Comparison of ENCODE assay signal across 7 mouse cellular contexts in the genomic region with DNA sequence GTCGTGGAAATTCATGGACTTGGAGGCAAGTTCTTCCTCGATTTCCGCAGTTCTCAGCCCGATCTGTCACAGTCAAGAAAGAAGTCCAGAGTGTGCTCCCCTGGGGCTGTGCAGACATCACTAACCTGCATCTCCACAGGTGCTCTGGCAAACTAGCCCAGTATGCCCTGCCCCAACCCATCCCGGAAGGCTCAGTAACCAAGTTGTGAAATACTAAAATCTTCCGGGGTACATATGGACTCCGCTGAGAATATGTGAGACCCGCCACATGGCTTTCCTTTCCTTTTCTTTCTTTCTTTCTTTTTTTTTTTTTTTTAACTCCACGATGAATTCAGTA. TPM values are rescaled to one million over a fixed set of nuclear protein-coding genes. Genes with fewer than 3 reads are reported as not detected.
A peak's percentile ranks its signal among the peaks of the same experiment; 100 is the strongest.
DNase-seq lines count a peak whose midpoint lies in the region; ATAC-seq and TF ChIP-seq lines count a peak whose summit lies in the region.

No protein-coding gene starts in this region.

- peak overlapping the region; percentile 57 for H3K4me3 ChIP-seq in thymus, adult 2 months (ENCODE audit: control insufficient read depth, insufficient read depth, low read length)
- H3K4me3 ChIP-seq in forebrain, embryonic 13.5 days, result peak overlapping the region; percentile 72
- peak overlapping the region; percentile 79 to 96 for H3K4me3 ChIP-seq in liver, embryonic 14.5 days (ENCODE audit: insufficient read depth in 1 of 2, low read depth in 2 of 2, low read length in 2 of 2)

- 0 out of 2 replicates have a peak, but pooled peaks have one; percentile 3 for TF ChIP-seq EP300 in liver, embryonic 14.5 days (IDR thresholded peaks at IDR 0.05; ENCODE audit: low read depth)

- H3K9me3 ChIP-seq in forebrain, embryonic 13.5 days (replicated peaks), result no peaks in the 10 kb centered on the region
- H3K9me3 ChIP-seq in liver, embryonic 14.5 days (ENCODE audit: control insufficient read depth, low read length), result no peaks in the 10 kb centered on the region

- TF ChIP-seq CTCF in thymus, adult 2 months (IDR thresholded peaks at IDR 0.05; ENCODE audit: borderline replicate concordance, control insufficient read depth, extremely low read depth, insufficient read depth, low read length, poor library complexity), result no peak
- no peak for TF ChIP-seq CTCF in liver, embryonic 14.5 days (IDR thresholded peaks at IDR 0.05; ENCODE audit: low read depth)

- no peaks in the 10 kb centered on the region for H3K36me3 ChIP-seq in thymus, adult 2 months (ENCODE audit: control insufficient read depth, insufficient read depth, low read length)
- no peaks in the 10 kb centered on the region for H3K36me3 ChIP-seq in forebrain, embryonic 13.5 days (ENCODE audit: poor library complexity, severe bottlenecking)
- H3K36me3 ChIP-seq in liver, embryonic 14.5 days (replicated peaks; ENCODE audit: control insufficient read depth, insufficient read depth, low read depth), result no peaks in the 10 kb centered on the region

- H3K27ac ChIP-seq in thymus, adult 2 months (ENCODE audit: control insufficient read depth, insufficient read depth, low read length), result peak overlapping the region; percentile 76
- peak overlapping the region; percentile 94; the same call in 1 of the 2 replicates for H3K27ac ChIP-seq in forebrain, embryonic 13.5 days
- peak overlapping the region; percentile 79 for H3K27ac ChIP-seq in liver, embryonic 14.5 days

- H3K4me1 ChIP-seq in thymus, adult 2 months (replicated peaks; ENCODE audit: control insufficient read depth, insufficient read depth, low read length), result peaks cover 9% of the 10 kb centered on the region
- H3K4me1 ChIP-seq in forebrain, embryonic 13.5 days, result peaks cover 12% of the 10 kb centered on the region
- H3K4me1 ChIP-seq in liver, embryonic 14.5 days (replicated peaks; ENCODE audit: control insufficient read depth in 2 of 2, insufficient read depth in 2 of 2, low read length in 1 of 2), result peaks cover 20 to 28% of the 10 kb centered on the region in 2 experiments

- no peaks in the 10 kb centered on the region for H3K27me3 ChIP-seq in thymus, adult 2 months (ENCODE audit: control insufficient read depth, insufficient read depth, low read length)
- H3K27me3 ChIP-seq in forebrain, embryonic 13.5 days, result no peaks in the 10 kb centered on the region
- no peaks in the 10 kb centered on the region for H3K27me3 ChIP-seq in liver, embryonic 14.5 days (ENCODE audit: control insufficient read depth, insufficient read depth, low read length)

- H3K9ac ChIP-seq in forebrain, embryonic 13.5 days, result peak overlapping the region; percentile 88
- peak overlapping the region; percentile 88 for H3K9ac ChIP-seq in liver, embryonic 14.5 days (replicated peaks)

- DNase-seq in thymus, adult 2 months, result no peak
- no peak for DNase-seq in thymus, postnatal 14 days
- DNase-seq in liver, embryonic 14.5 days (ENCODE audit: low read depth in 3 of 3, low spot score in 3 of 3), result no peak
- DNase-seq in gastrocnemius, postnatal 14 days, result no peak
- no peak for DNase-seq in urinary bladder, postnatal 10 days (ENCODE audit: low spot score)
- DNase-seq in yolk sac, embryonic 10.5 days (ENCODE audit: low spot score), result no peak

- H3K4me2 ChIP-seq in forebrain, embryonic 13.5 days, result peak overlapping the region; percentile 76
- H3K4me2 ChIP-seq in liver, embryonic 14.5 days (ENCODE audit: low read depth), result peak overlapping the region; percentile 78

- TF ChIP-seq POLR2A in thymus, adult 2 months (IDR thresholded peaks at IDR 0.05; ENCODE audit: control insufficient read depth, extremely low read depth, insufficient read depth, low read length, poor library complexity), result no peak

- peak; percentile 65 for ATAC-seq in forebrain, embryonic 13.5 days
- ATAC-seq in liver, embryonic 14.5 days (ENCODE audit: insufficient read depth), result peak; percentile 36; the same call in 1 of the 2 replicates

- intact Hi-C loops in gastrocnemius, postnatal 14 days (cut with DNase I; ENCODE audit: low total_unique reads), result loop anchor here (10.0 kb wide), 1 partner anchor 274 kb away; no protein-coding TSS in a partner anchor

- 5% methylated on average over 9 of the region's 9 CpGs for WGBS in thymus, adult 2 months
- 8% methylated on average over 9 of the region's 9 CpGs for WGBS in forebrain, embryonic 13.5 days
- WGBS in liver, embryonic 14.5 days (ENCODE audit: insufficient replicate concordance), result 7% methylated on average over 9 of the region's 9 CpGs

RNA-seq across cellular contexts. Expression of a gene that starts 0.6 kb away (rescaled TPM):
- 139 and 150 TPM in 2 replicates for polyA plus RNA-seq in thymus, adult 2 months (2012; rRNA removed)
- polyA plus RNA-seq in forebrain, embryonic 13.5 days (2015; fragmentation: Nextera tagmentation; extraction: Ambion mirVana), result 15.4 and 16.5 TPM in 2 replicates
- polyA plus RNA-seq in liver, embryonic 14.5 days (2012; rRNA removed), result 8.8 and 9.0 TPM in 2 replicates
- 12.1 and 14.3 TPM in 2 replicates for polyA plus RNA-seq in liver, embryonic 14.5 days (2014; fragmentation: Nextera tagmentation; extraction: Ambion mirVana)
- total RNA-seq in gastrocnemius, postnatal 14 days (2021), result 1 to 10 TPM; 5.3 to 7.7 TPM

RNA-seq across cellular contexts. Expression of a gene that starts 43.0 kb away (rescaled TPM):
- polyA plus RNA-seq in thymus, adult 2 months (2012; rRNA removed), result 63.9 and 94.6 TPM in 2 replicates
- polyA plus RNA-seq in forebrain, embryonic 13.5 days (2015; fragmentation: Nextera tagmentation; extraction: Ambion mirVana), result 54.2 and 55.5 TPM in 2 replicates
- 17.6 and 23.8 TPM in 2 replicates for polyA plus RNA-seq in liver, embryonic 14.5 days (2012; rRNA removed)
- 33.2 and 34.5 TPM in 2 replicates for polyA plus RNA-seq in liver, embryonic 14.5 days (2014; fragmentation: Nextera tagmentation; extraction: Ambion mirVana)
- 10 to 100 TPM; 20.7 to 22.8 TPM for total RNA-seq in gastrocnemius, postnatal 14 days (2021)
